Mouse (Mus musculus) myocyte (in vitro differentiated cells): ENCODE data around the gene Sphkap. TPM values are rescaled to one million over a fixed set of nuclear protein-coding genes. Genes with fewer than 3 reads are reported as not detected.

Source experiments
- H3K27me3 ChIP-seq: one replicate; pipeline ENCODE4 v1.6.1; 2011; ENCODE audit not compliant: control insufficient read depth, insufficient read depth, insufficient read length
- H3K36me3 ChIP-seq: one replicate; pipeline ENCODE4 v1.6.1; 2011; ENCODE audit not compliant: control insufficient read depth, insufficient read depth
- H3K4me2 ChIP-seq: one replicate; pipeline ENCODE4 v1.6.1; 2011; ENCODE audit warnings: low read depth, control low read depth
- H3K4me3 ChIP-seq: one replicate; pipeline ENCODE4 v1.5.1; 2011; ENCODE audit warnings: mild to moderate bottlenecking, control low read depth, moderate library complexity
- H3K79me2 ChIP-seq: one replicate; pipeline ENCODE4 v1.6.1; 2011; ENCODE audit not compliant: control insufficient read depth, insufficient read depth
- H3ac ChIP-seq: one replicate; pipeline ENCODE4 v1.6.1; 2011; ENCODE audit not compliant: control insufficient read depth, insufficient read length
- CEBPB ChIP-seq: IDR thresholded peaks from 2 replicates; pipeline ENCODE4 v1.6.1; 2011; ENCODE audit warnings: mild to moderate bottlenecking, moderate library complexity; ENCODE audit not compliant: poor library complexity, insufficient read depth, severe bottlenecking
- E2F4 ChIP-seq: IDR thresholded peaks from one replicate; pipeline ENCODE4 v1.6.1; 2011; ENCODE audit warnings: mild to moderate bottlenecking, control low read depth, moderate library complexity; ENCODE audit not compliant: insufficient read depth
- MAX ChIP-seq: IDR thresholded peaks from one replicate; pipeline ENCODE4 v1.6.1; 2011; ENCODE audit warnings: low read depth, mild to moderate bottlenecking, control low read depth
- MYOD1 ChIP-seq, 3 experiments: IDR thresholded peaks; one replicate each; pipeline ENCODE4 v1.6.1; 2011; ENCODE audit warnings: control low read depth in 2 of 3, low read depth in 2 of 3, mild to moderate bottlenecking in 2 of 3, moderate library complexity in 1 of 3; ENCODE audit not compliant: insufficient read length in 2 of 3, control insufficient read depth in 1 of 3
- MYOG ChIP-seq, 3 experiments: IDR thresholded peaks; one replicate each; pipeline ENCODE4 v1.6.1; 2011; ENCODE audit warnings: control low read depth in 2 of 3, low read depth in 2 of 3, mild to moderate bottlenecking in 2 of 3; ENCODE audit not compliant: insufficient read length in 2 of 3, control insufficient read depth in 1 of 3, insufficient read depth in 1 of 3
- POLR2A ChIP-seq: IDR thresholded peaks from one replicate; pipeline ENCODE4 v1.6.1; 2011; ENCODE audit warnings: low read depth, mild to moderate bottlenecking, control low read depth, moderate library complexity; ENCODE audit not compliant: insufficient read length
- POLR2AphosphoS2 ChIP-seq: IDR thresholded peaks from one replicate; pipeline ENCODE4 v1.6.1; 2011; ENCODE audit warnings: low read depth, control low read depth; ENCODE audit not compliant: insufficient read length
- REST ChIP-seq: IDR thresholded peaks from one replicate; pipeline ENCODE4 v1.6.1; 2011; ENCODE audit warnings: mild to moderate bottlenecking, control low read depth, moderate library complexity; ENCODE audit not compliant: insufficient read depth, insufficient read length
- SRF ChIP-seq: IDR thresholded peaks from one replicate; pipeline ENCODE4 v1.6.1; 2011; ENCODE audit warnings: low read depth; ENCODE audit not compliant: control insufficient read depth, insufficient read length
- TCF12 ChIP-seq: IDR thresholded peaks from one replicate; pipeline ENCODE4 v1.6.1; 2011; ENCODE audit warnings: mild to moderate bottlenecking, control low read depth; ENCODE audit not compliant: poor library complexity, insufficient read depth, severe bottlenecking
- TCF3 ChIP-seq: IDR thresholded peaks from one replicate; pipeline ENCODE4 v1.6.1; 2011; ENCODE audit warnings: low read depth, control low read depth; ENCODE audit not compliant: insufficient read length
- USF1 ChIP-seq: IDR thresholded peaks from one replicate; pipeline ENCODE4 v1.6.1; 2011; ENCODE audit warnings: low read depth, mild to moderate bottlenecking, control low read depth, moderate library complexity
- polyA plus RNA-seq: library from polyadenylated mRNA; unstranded; fragments of >200 nt; fragmentation: generic; extraction: Trizol; gene quantifications from one replicate; pipeline ENCODE4 v1.2.1, GENCODE M21; 2012; ENCODE audit warnings: missing spikeins

Sphkap gene
- polyA plus RNA-seq, 1 experiment = not detected

- Histone ChIP-seq H3K4me3 (no peak overlapping the region), H3K27me3 (no peaks in the 10 kb centered on the region), H3K79me2 (no peaks in the 10 kb centered on the region), H3K36me3 (no peaks in the 10 kb centered on the region), H3K4me2 (no peak overlapping the region), H3ac (no peak overlapping the region)
- TF ChIP-seq USF1 (no peak), MYOG (IDR thresholded peaks at IDR 0.05; ENCODE audit: control insufficient read depth in 1 of 3, insufficient read depth in 1 of 3, insufficient read length in 2 of 3, low read depth in 2 of 3) (no peak), POLR2A (no peak)
Observed at GRCm38 (mm10) chr1:83345069-83345468, 62.9 kb downstream of the Sphkap start.

DNA sequence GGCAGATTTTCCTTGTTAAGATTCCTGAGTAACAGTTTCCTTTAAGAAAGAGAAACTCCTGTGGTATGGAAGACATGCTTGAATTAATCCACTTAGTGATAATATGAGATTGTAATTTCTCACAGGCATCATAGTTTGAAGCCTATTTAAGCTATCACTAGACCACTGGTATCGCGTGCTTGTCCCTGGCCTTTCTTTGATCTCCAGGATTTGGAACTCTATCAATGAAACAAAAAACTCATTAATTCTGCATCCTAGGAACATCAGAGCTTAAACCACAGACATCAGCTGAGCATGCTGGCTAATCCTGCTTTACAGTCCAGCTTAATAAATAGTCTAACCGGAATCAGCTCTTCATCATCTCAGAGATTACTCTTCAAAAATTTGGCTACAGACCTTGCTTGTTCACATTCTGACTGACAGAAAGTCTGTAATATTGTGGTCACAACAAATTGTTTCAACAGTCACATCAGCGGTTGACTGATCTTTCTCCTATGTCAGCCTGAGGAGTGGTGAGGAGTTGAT, 65.2 kb downstream of the Sphkap start:
- TF ChIP-seq SRF = no peak
- TF ChIP-seq REST = no peak
- TF ChIP-seq TCF3 = no peak
- no peak for TF ChIP-seq E2F4
- no peak for TF ChIP-seq CEBPB
- TF ChIP-seq POLR2A = no peak
- no peak for TF ChIP-seq POLR2AphosphoS2
- no peak for TF ChIP-seq USF1
- TF ChIP-seq MAX = no peak
- TF ChIP-seq MYOD1 (IDR thresholded peaks at IDR 0.05; ENCODE audit: control insufficient read depth in 1 of 3, insufficient read length in 2 of 3, low read depth in 2 of 3) = no peak
- TF ChIP-seq MYOG (IDR thresholded peaks at IDR 0.05; ENCODE audit: control insufficient read depth in 1 of 3, insufficient read depth in 1 of 3, insufficient read length in 2 of 3, low read depth in 2 of 3) = no peak
- Histone ChIP-seq H3K4me2 (no peak overlapping the region), H3K27me3 (no peaks in the 10 kb centered on the region), H3K4me3 (no peak overlapping the region), H3K79me2 (no peaks in the 10 kb centered on the region), H3K36me3 (no peaks in the 10 kb centered on the region), H3ac (no peak overlapping the region)

DNA sequence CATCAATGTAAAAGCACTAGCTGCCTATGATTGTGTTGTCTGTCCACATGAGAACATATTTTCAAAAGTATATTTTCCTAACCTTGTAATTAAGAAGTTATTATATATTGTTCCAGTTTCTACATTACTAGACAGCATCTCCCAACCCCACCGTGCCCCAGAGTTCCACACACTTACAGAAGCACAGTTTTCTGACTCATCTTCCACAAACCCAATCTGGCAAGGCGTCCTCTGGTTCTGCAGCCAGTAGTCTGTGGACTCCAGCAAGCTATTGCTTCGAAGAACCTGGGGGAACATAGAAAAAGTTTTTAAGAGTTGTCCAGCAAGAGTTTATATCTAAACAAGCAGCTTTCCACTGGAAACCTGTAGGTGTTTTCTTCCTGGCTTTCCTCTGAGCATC, 68.6 kb downstream of the Sphkap start:
- Histone ChIP-seq H3ac (no peak overlapping the region), H3K4me3 (no peak overlapping the region), H3K36me3 (no peaks in the 10 kb centered on the region), H3K79me2 (no peaks in the 10 kb centered on the region), H3K4me2 (no peak overlapping the region), H3K27me3 (no peaks in the 10 kb centered on the region)
- TF ChIP-seq SRF (no peak), MAX (no peak), USF1 (no peak), TCF3 (no peak), E2F4 (no peak), TCF12 (no peak)

DNA sequence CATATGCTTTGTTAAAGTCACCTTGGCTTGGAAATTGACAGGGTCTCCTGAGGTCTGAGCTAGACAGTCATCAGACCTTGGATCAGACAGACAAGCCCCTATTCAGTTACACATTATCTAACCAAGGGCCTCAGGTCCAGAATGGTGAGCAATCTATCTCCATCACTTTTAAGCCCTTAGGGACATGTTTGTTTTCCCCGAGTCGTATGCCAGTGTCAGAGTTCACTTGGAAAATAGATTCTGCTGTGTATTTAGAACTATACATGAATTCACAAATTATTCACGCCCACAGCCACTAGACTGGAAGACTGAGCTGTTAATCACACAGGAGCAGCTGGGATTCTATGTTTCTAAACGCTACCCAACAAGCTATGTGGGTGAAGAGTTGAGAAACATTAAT, 91.1 kb downstream of the Sphkap start:
- TF ChIP-seq TCF12 (no peak), POLR2A (no peak), TCF3 (no peak), MAX (no peak), CEBPB (no peak), MYOG (IDR thresholded peaks at IDR 0.05; ENCODE audit: control insufficient read depth in 1 of 3, insufficient read depth in 1 of 3, insufficient read length in 2 of 3, low read depth in 2 of 3) (no peak), E2F4 (no peak), POLR2AphosphoS2 (no peak), USF1 (no peak), MYOD1 (IDR thresholded peaks at IDR 0.05; ENCODE audit: control insufficient read depth in 1 of 3, insufficient read length in 2 of 3, low read depth in 2 of 3) (no peak), SRF (no peak), REST (no peak)
- H3K27me3 ChIP-seq = no peaks in the 10 kb centered on the region
- H3K4me2 ChIP-seq = no peak overlapping the region
- H3K79me2 ChIP-seq = no peaks in the 10 kb centered on the region
- H3K36me3 ChIP-seq = no peaks in the 10 kb centered on the region
- no peak overlapping the region for H3K4me3 ChIP-seq
- no peak overlapping the region for H3ac ChIP-seq

- TF ChIP-seq POLR2A (no peak), MYOD1 (IDR thresholded peaks at IDR 0.05; ENCODE audit: control insufficient read depth in 1 of 3, insufficient read length in 2 of 3, low read depth in 2 of 3) (no peak), REST (no peak), TCF12 (no peak), USF1 (no peak), CEBPB (no peak), MYOG (IDR thresholded peaks at IDR 0.05; ENCODE audit: control insufficient read depth in 1 of 3, insufficient read depth in 1 of 3, insufficient read length in 2 of 3, low read depth in 2 of 3) (no peak), SRF (no peak), POLR2AphosphoS2 (no peak), E2F4 (no peak), TCF3 (no peak), MAX (no peak)
- Histone ChIP-seq H3K79me2 (no peaks in the 10 kb centered on the region), H3K36me3 (no peaks in the 10 kb centered on the region), H3K4me2 (no peak overlapping the region), H3K4me3 (no peak overlapping the region), H3ac (no peak overlapping the region), H3K27me3 (no peaks in the 10 kb centered on the region)
Observed at GRCm38 (mm10) chr1:83315146-83315545, 92.9 kb downstream of the Sphkap start.
